Mouse (Mus musculus): ENCODE data around the gene Avil. TPM values are rescaled to one million over a fixed set of nuclear protein-coding genes. Genes with fewer than 3 reads are reported as not detected.

The Avil gene
- polyA plus RNA-seq, 1 experiment from 2014 or later: 0.13 TPM

- no peak overlapping the region for H3K27ac ChIP-seq (ENCODE audit: low read depth, low read length)
Measured at GRCm38 (mm10) chr10:126985579-126985978, 14.9 kb upstream of the Avil start.

GRCm38 (mm10) chr10:126986541-126986961 lies 14.0 kb upstream of the Avil start:
- H3K27me3 ChIP-seq (ENCODE audit: control insufficient read depth, insufficient read depth, low read length): no peaks in the 10 kb centered on the region
- H3K27ac ChIP-seq (ENCODE audit: low read depth, low read length): peak overlapping the region; percentile 58
- ATAC-seq (replicated peaks; ENCODE audit: insufficient number of reproducible peaks, low FRiP score, low TSS enrichment): peak; percentile 50; the same call in 1 of the 2 replicates
- no peak overlapping the region for H3K4me3 ChIP-seq (ENCODE audit: low read depth, low read length)
- H3K4me2 ChIP-seq: peak overlapping the region; percentile 36
- no peaks in the 10 kb centered on the region for H3K36me3 ChIP-seq (ENCODE audit: control insufficient read depth, insufficient read depth, low read length)
- no peaks in the 10 kb centered on the region for H3K9me3 ChIP-seq (replicated peaks; ENCODE audit: control insufficient read depth, low read length)
- peaks cover 87% of the 10 kb centered on the region for H3K4me1 ChIP-seq (ENCODE audit: control insufficient read depth, insufficient read depth, low read length)
- 48% methylated on average over 4 of the region's 4 CpGs for WGBS (ENCODE audit: insufficient replicate concordance)
- H3K9ac ChIP-seq (ENCODE audit: low read depth, low read length): no peak overlapping the region

More at GRCm38 (mm10) chr10:126985579-126985978, 14.9 kb upstream of the Avil start:
- Histone ChIP-seq H3K9me3 (replicated peaks; ENCODE audit: control insufficient read depth, low read length) (no peaks in the 10 kb centered on the region), H3K27me3 (ENCODE audit: control insufficient read depth, insufficient read depth, low read length) (no peaks in the 10 kb centered on the region), H3K4me2 (no peak overlapping the region), H3K9ac (ENCODE audit: low read depth, low read length) (no peak overlapping the region), H3K4me3 (ENCODE audit: low read depth, low read length) (no peak overlapping the region), H3K36me3 (ENCODE audit: control insufficient read depth, insufficient read depth, low read length) (no peaks in the 10 kb centered on the region), H3K4me1 (ENCODE audit: control insufficient read depth, insufficient read depth, low read length) (peaks cover 90% of the 10 kb centered on the region)
- WGBS (ENCODE audit: insufficient replicate concordance): 88% methylated on average over 9 of the region's 9 CpGs
- no peak for ATAC-seq (replicated peaks; ENCODE audit: insufficient number of reproducible peaks, low FRiP score, low TSS enrichment)

- 50% methylated on average over 8 of the region's 8 CpGs for WGBS (ENCODE audit: insufficient replicate concordance)
- peaks cover 78% of the 10 kb centered on the region for H3K4me1 ChIP-seq (ENCODE audit: control insufficient read depth, insufficient read depth, low read length)
- H3K9ac ChIP-seq (ENCODE audit: low read depth, low read length): peak overlapping the region; percentile 55
- H3K9me3 ChIP-seq (replicated peaks; ENCODE audit: control insufficient read depth, low read length): no peaks in the 10 kb centered on the region
- H3K4me3 ChIP-seq (ENCODE audit: low read depth, low read length): no peak overlapping the region
- no peak for ATAC-seq (replicated peaks; ENCODE audit: insufficient number of reproducible peaks, low FRiP score, low TSS enrichment)
- peaks cover 3% of the 10 kb centered on the region for H3K36me3 ChIP-seq (ENCODE audit: control insufficient read depth, insufficient read depth, low read length)
- peak overlapping the region; percentile 58 for H3K27ac ChIP-seq (ENCODE audit: low read depth, low read length)
- H3K27me3 ChIP-seq (ENCODE audit: control insufficient read depth, insufficient read depth, low read length): no peaks in the 10 kb centered on the region
- peak overlapping the region; percentile 36 for H3K4me2 ChIP-seq
Measured at GRCm38 (mm10) chr10:126987183-126988118, 13.1 kb upstream of the Avil start.

- peak overlapping the region; percentile 49; the same call in 1 of the 2 replicates for H3K9ac ChIP-seq (ENCODE audit: low read depth, low read length)
- H3K27ac ChIP-seq (ENCODE audit: low read depth, low read length): peak overlapping the region; percentile 58
- 24% methylated on average over 5 of the region's 5 CpGs for WGBS (ENCODE audit: insufficient replicate concordance)
- no peak overlapping the region for H3K4me3 ChIP-seq (ENCODE audit: low read depth, low read length)
- H3K4me1 ChIP-seq (ENCODE audit: control insufficient read depth, insufficient read depth, low read length): peaks cover 66% of the 10 kb centered on the region
- H3K9me3 ChIP-seq (replicated peaks; ENCODE audit: control insufficient read depth, low read length): no peaks in the 10 kb centered on the region
- H3K36me3 ChIP-seq (ENCODE audit: control insufficient read depth, insufficient read depth, low read length): peaks cover 8% of the 10 kb centered on the region
- H3K4me2 ChIP-seq: peak overlapping the region; percentile 31; the same call in 1 of the 2 replicates
- no peak for ATAC-seq (replicated peaks; ENCODE audit: insufficient number of reproducible peaks, low FRiP score, low TSS enrichment)
- H3K27me3 ChIP-seq (ENCODE audit: control insufficient read depth, insufficient read depth, low read length): no peaks in the 10 kb centered on the region
Measured at GRCm38 (mm10) chr10:126988513-126989165, 11.9 kb upstream of the Avil start.

- Histone ChIP-seq H3K9me3 (replicated peaks; ENCODE audit: control insufficient read depth, low read length) (no peaks in the 10 kb centered on the region), H3K4me1 (ENCODE audit: control insufficient read depth, insufficient read depth, low read length) (peaks cover 49% of the 10 kb centered on the region), H3K36me3 (ENCODE audit: control insufficient read depth, insufficient read depth, low read length) (peaks cover 24% of the 10 kb centered on the region), H3K4me2 (no peak overlapping the region; the same call in 1 of the 2 replicates), H3K27ac (ENCODE audit: low read depth, low read length) (peak overlapping the region; percentile 1; the same call in 1 of the 2 replicates), H3K27me3 (ENCODE audit: control insufficient read depth, insufficient read depth, low read length) (no peaks in the 10 kb centered on the region), H3K4me3 (ENCODE audit: low read depth, low read length) (no peak overlapping the region), H3K9ac (ENCODE audit: low read depth, low read length) (peak overlapping the region; percentile 16; the same call in 1 of the 2 replicates)
- ATAC-seq (replicated peaks; ENCODE audit: insufficient number of reproducible peaks, low FRiP score, low TSS enrichment): peak; percentile 48; the same call in 1 of the 2 replicates
- 52% methylated on average over 7 of the region's 7 CpGs for WGBS (ENCODE audit: insufficient replicate concordance)
Measured at GRCm38 (mm10) chr10:126990313-126991056, 10.0 kb upstream of the Avil start.

GRCm38 (mm10) chr10:126991676-126992075 lies 8.8 kb upstream of the Avil start:
- no peaks in the 10 kb centered on the region for H3K27me3 ChIP-seq (ENCODE audit: control insufficient read depth, insufficient read depth, low read length)
- no peak overlapping the region for H3K27ac ChIP-seq (ENCODE audit: low read depth, low read length)
- H3K4me3 ChIP-seq (ENCODE audit: low read depth, low read length): no peak overlapping the region
- H3K9ac ChIP-seq (ENCODE audit: low read depth, low read length): no peak overlapping the region
- H3K4me1 ChIP-seq (ENCODE audit: control insufficient read depth, insufficient read depth, low read length): peaks cover 37% of the 10 kb centered on the region
- WGBS (ENCODE audit: insufficient replicate concordance): 72% methylated on average over 3 of the region's 3 CpGs
- H3K36me3 ChIP-seq (ENCODE audit: control insufficient read depth, insufficient read depth, low read length): peaks cover 28% of the 10 kb centered on the region
- no peaks in the 10 kb centered on the region for H3K9me3 ChIP-seq (replicated peaks; ENCODE audit: control insufficient read depth, low read length)
- ATAC-seq (replicated peaks; ENCODE audit: insufficient number of reproducible peaks, low FRiP score, low TSS enrichment): no peak
- H3K4me2 ChIP-seq: no peak overlapping the region

- whole genome bisulfite sequencing (ENCODE audit: insufficient replicate concordance): 87% methylated on average over 3 of the region's 3 CpGs
- ATAC-seq (replicated peaks; ENCODE audit: insufficient number of reproducible peaks, low FRiP score, low TSS enrichment): no peak
- no peaks in the 10 kb centered on the region for H3K27me3 ChIP-seq (ENCODE audit: control insufficient read depth, insufficient read depth, low read length)
- H3K4me2 ChIP-seq: no peak overlapping the region
- H3K36me3 ChIP-seq (ENCODE audit: control insufficient read depth, insufficient read depth, low read length): peaks cover 39% of the 10 kb centered on the region
- H3K9ac ChIP-seq (ENCODE audit: low read depth, low read length): no peak overlapping the region
- no peak overlapping the region for H3K27ac ChIP-seq (ENCODE audit: low read depth, low read length)
- peaks cover 17% of the 10 kb centered on the region for H3K4me1 ChIP-seq (ENCODE audit: control insufficient read depth, insufficient read depth, low read length)
- H3K9me3 ChIP-seq (replicated peaks; ENCODE audit: control insufficient read depth, low read length): no peaks in the 10 kb centered on the region
- H3K4me3 ChIP-seq (ENCODE audit: low read depth, low read length): no peak overlapping the region
Measured at GRCm38 (mm10) chr10:126993621-126994020, 6.9 kb upstream of the Avil start.
